Mouse (Mus musculus): Measurements from ENCODE around the gene Galk1.

GRCm38 (mm10) chr11:115997662-115998061 is 14.9 kb downstream of the Galk1 start:
- TF ChIP-seq POLR2A (IDR thresholded peaks at IDR 0.05; ENCODE audit: low read depth, low read length) (no peak), CTCF (IDR thresholded peaks at IDR 0.05; ENCODE audit: borderline replicate concordance, insufficient read depth, low read length) (no peak)
